Mouse (Mus musculus) ovary, adult 10 weeks (tissue): ENCODE results near the gene Efhc2. TPM values are rescaled to one million over a fixed set of nuclear protein-coding genes. Genes with fewer than 3 reads are reported as not detected.

Experiments used
- polyA plus RNA-seq: library from polyadenylated mRNA; stranded (reverse); fragments of 350-450 nt; fragmentation: Illumina TruSeq; extraction: RNeasy Lipid Tissue Mini Kit (QIAGEN cat#74804); gene quantifications from one replicate; pipeline ENCODE4 v1.2.3, GENCODE M21; 2014

Gene Efhc2
- polyA plus RNA-seq: 7.8 TPM

DNA sequence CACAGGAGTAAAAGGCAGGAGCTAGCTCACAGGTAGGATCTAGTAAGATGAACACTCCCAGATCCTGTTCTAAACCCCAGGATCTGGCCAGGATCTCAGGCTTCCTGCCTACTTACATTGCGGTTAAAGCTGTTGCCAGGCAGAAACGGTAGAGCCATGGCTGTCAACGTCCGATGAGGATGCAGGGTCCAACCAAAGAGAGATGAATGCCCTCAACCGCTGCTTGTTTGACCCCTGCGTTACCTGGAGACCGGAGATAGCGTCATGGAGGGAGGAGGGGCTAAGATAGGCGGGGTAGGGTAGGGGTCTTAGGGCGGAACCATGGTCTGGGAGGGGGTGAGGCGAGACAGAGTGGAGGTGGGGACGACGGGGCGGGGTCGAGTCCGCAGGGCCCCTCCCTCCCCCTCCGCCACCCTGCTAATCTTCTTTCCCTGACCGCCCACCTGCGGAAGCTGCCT is at the start of gene Efhc2:
Efhc2 (minus strand) TSS at position 243 of the 458 bp plus-strand sequence.

